Mouse (Mus musculus) C2C12 (cell line): ENCODE measurements at regions not wholly inside any gene's neighbourhood (a gene's known extent, or its start where the extent isn't known, plus 50 kb on each side); places are given as distances from the start of the nearest gene placed in this dataset.

Experiments
- H3K27me3 ChIP-seq: one replicate; pipeline ENCODE4 v1.6.1; 2011; ENCODE audit not compliant: control insufficient read depth, insufficient read depth, insufficient read length
- H3K36me3 ChIP-seq: one replicate; pipeline ENCODE4 v1.6.1; 2011; ENCODE audit not compliant: control insufficient read depth, insufficient read depth
- H3K4me3 ChIP-seq: one replicate; pipeline ENCODE4 v1.5.1; 2011; ENCODE audit warnings: mild to moderate bottlenecking, control low read depth; ENCODE audit not compliant: poor library complexity, insufficient read depth, severe bottlenecking
- H3K79me2 ChIP-seq: one replicate; pipeline ENCODE4 v1.6.1; 2011; ENCODE audit not compliant: control insufficient read depth, insufficient read depth
- H3K79me3 ChIP-seq: one replicate; pipeline ENCODE4 v1.6.1; 2011; ENCODE audit warnings: low read depth, control low read depth
- H3ac ChIP-seq: one replicate; pipeline ENCODE3; 2011; ENCODE audit warnings: low read depth; ENCODE audit not compliant: control insufficient read depth, insufficient read length
- CEBPB ChIP-seq: IDR thresholded peaks from one replicate; pipeline ENCODE4 v1.6.1; 2011; ENCODE audit warnings: low read depth, mild to moderate bottlenecking, control low read depth, moderate library complexity
- CTCF ChIP-seq: IDR thresholded peaks from one replicate; pipeline ENCODE4 v1.5.1; 2011; ENCODE audit not compliant: control insufficient read depth, insufficient read depth, insufficient read length
- FOSL1 ChIP-seq: IDR thresholded peaks from one replicate; pipeline ENCODE4 v1.8.0; 2011; ENCODE audit warnings: mild to moderate bottlenecking, low read length; ENCODE audit not compliant: poor library complexity, insufficient read depth, severe bottlenecking
- MAX ChIP-seq: IDR thresholded peaks from one replicate; pipeline ENCODE4 v1.6.1; 2011; ENCODE audit warnings: mild to moderate bottlenecking, control low read depth
- MYOD1 ChIP-seq: IDR thresholded peaks from one replicate; pipeline ENCODE4 v1.6.1; 2011; ENCODE audit warnings: low read depth; ENCODE audit not compliant: control insufficient read depth, insufficient read length
- MYOG ChIP-seq: IDR thresholded peaks from one replicate; pipeline ENCODE4 v1.6.1; 2011; ENCODE audit not compliant: control insufficient read depth, insufficient read length; ENCODE audit errors: extremely low read depth
- USF1 ChIP-seq: IDR thresholded peaks from one replicate; pipeline ENCODE4 v1.6.1; 2011; ENCODE audit warnings: low read depth, mild to moderate bottlenecking, control low read depth, moderate library complexity

DNA sequence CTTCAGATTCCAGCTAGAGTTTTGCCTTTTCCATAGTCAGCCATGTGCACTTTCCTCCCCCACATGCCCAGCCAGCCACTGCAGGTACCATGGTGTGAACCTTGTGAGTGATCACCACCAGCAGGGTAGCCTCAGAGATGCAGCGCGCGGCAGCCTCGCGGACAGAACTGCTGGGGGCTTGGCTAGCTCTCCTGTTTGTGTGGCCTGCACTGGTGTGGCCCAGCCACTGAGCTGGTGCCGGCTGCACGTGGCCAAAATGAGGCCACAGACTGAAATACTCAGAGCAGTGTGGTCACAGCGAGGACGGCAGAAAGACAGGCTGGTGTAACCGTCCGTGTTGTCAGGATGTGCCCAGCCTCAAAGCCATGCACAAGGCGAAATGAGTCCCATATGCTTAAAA, 197.4 kb downstream of the Smoc2 start:
- no peaks in the 10 kb centered on the region for H3K36me3 ChIP-seq
- H3K79me3 ChIP-seq: no peaks in the 10 kb centered on the region
- peaks cover 3% of the 10 kb centered on the region for H3K27me3 ChIP-seq
- H3ac ChIP-seq: no peak overlapping the region
- no peak overlapping the region for H3K4me3 ChIP-seq
- no peaks in the 10 kb centered on the region for H3K79me2 ChIP-seq
- TF ChIP-seq MYOD1 (no peak), FOSL1 (no peak)

DNA sequence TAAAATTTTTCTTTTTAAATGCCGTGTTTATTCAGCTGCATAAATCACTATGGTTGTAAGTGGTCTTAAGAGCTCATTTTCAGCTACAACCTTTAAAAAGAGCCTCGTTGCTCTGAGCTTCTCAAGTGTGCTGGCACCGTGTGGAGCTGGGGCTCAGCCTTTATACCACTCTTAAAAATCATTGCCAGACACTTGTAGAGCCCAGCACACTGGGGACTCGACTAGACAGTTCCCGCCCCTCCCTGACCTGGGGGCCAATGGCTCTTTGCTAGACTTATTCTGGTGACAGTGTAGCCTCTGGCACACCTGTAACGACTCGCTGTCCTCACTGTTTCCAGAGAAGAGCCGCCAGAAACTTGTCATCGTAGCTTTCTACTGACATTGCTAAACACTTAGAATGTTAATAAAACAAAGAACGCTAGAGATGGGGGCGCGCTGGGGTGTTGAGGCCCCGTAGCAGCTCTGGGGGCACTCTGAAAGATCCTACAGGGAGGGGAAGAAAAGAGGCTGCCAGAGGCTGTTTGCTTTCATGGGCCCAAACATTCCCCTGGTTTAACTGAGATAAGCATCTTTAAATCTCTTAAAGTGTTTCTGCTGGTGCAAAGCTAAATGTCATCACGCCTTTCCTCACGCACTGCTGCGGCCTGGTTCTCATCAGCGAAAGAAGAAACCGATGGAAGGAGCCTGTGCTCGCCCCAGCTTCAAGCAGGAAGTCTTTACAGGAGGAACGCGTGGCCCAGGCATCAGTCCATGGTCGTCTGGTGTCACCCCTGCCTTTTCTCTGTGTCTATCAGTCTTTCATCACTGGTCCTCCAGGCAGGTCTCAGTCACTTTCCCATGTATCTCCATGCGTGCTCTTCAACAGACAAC, 196.7 kb downstream of the Smoc2 start:
- TF ChIP-seq CTCF (no peak), MAX (no peak), FOSL1 (no peak), CEBPB (no peak), MYOG (no peak), MYOD1 (no peak), USF1 (no peak)
- Histone ChIP-seq H3K79me3 (no peaks in the 10 kb centered on the region), H3K4me3 (no peak overlapping the region), H3K79me2 (no peaks in the 10 kb centered on the region), H3ac (no peak overlapping the region), H3K27me3 (peaks cover 3% of the 10 kb centered on the region), H3K36me3 (no peaks in the 10 kb centered on the region)

DNA sequence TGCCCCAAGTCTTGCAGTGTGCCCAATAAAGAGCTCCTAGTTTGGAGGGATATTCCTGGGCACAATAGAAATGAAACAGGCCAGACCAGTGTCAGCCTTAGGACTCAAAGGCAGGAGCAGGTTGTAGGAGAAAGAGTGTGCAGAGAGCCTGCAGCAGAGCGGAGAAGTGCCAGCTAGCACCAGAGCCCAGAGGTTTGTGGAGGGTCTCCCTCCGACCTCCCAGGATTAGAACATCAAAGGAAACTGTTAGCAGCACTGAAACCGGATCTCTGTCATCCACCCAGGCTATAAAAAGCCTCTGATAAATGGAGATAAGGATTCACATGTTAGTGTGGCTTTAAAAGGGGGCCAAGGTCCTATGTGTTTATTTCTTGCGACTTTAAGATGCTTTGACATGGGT, 196.0 kb downstream of the Smoc2 start:
- TF ChIP-seq CTCF (no peak), MYOG (no peak), FOSL1 (no peak)
- H3ac ChIP-seq: no peak overlapping the region
- no peaks in the 10 kb centered on the region for H3K79me2 ChIP-seq
- H3K4me3 ChIP-seq: no peak overlapping the region
- peaks cover 3% of the 10 kb centered on the region for H3K27me3 ChIP-seq
- H3K36me3 ChIP-seq: no peaks in the 10 kb centered on the region
- H3K79me3 ChIP-seq: no peaks in the 10 kb centered on the region

- no peaks in the 10 kb centered on the region for H3K36me3 ChIP-seq
- no peaks in the 10 kb centered on the region for H3K79me3 ChIP-seq
- no peaks in the 10 kb centered on the region for H3K27me3 ChIP-seq
- TF ChIP-seq MAX (no peak), MYOD1 (no peak), CTCF (no peak), FOSL1 (no peak), USF1 (no peak), CEBPB (no peak)
- H3ac ChIP-seq: no peak overlapping the region
- no peaks in the 10 kb centered on the region for H3K79me2 ChIP-seq
- H3K4me3 ChIP-seq: no peak overlapping the region
Measured at GRCm38 (mm10) chr17:14468754-14469488, 189.6 kb downstream of the Smoc2 start.

DNA sequence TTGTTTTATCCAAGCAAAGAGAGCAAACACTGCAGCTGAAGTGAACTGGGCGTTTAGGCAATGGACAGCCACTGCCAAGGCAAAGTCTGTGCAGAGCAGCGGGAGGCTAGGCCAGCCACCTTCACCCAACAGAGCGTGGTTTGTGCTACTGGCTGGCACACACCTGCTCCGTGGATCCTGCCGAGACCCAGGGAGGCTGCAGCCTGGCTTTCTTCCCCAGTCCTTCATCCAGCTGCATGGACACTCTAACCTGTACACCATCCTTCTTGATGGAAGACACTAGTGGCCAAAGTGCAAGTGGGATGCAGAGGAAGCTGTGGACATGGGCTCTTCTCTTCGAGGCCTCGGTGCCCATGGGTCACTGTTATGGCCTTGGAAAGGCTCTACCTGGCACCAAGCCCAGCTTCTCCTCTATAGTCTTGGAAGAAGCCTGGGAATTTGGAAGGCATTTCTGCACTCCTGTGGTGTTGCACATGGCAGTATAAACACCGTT, 176.0 kb downstream of the Smoc2 start:
- H3K79me2 ChIP-seq: no peaks in the 10 kb centered on the region
- no peaks in the 10 kb centered on the region for H3K79me3 ChIP-seq
- no peak overlapping the region for H3ac ChIP-seq
- TF ChIP-seq USF1: no peak
- TF ChIP-seq CTCF: no peak
- no peak for TF ChIP-seq MYOG
- TF ChIP-seq MAX: no peak
- no peak for TF ChIP-seq CEBPB
- no peak for TF ChIP-seq MYOD1
- TF ChIP-seq FOSL1: no peak
- no peaks in the 10 kb centered on the region for H3K36me3 ChIP-seq
- H3K4me3 ChIP-seq: no peak overlapping the region
- H3K27me3 ChIP-seq: no peaks in the 10 kb centered on the region
